Mouse (Mus musculus) megakaryocyte-erythroid progenitor cell, adult 5-6 weeks (primary cell): Measurements from ENCODE around the gene Tob2. TPM values are rescaled to one million over a fixed set of nuclear protein-coding genes. Genes with fewer than 3 reads are reported as not detected.

Source experiments
- ATAC-seq: replicated peaks from 2 replicates; pipeline ENCODE4 v1.8.0; 2016; ENCODE audit warnings: mild to moderate bottlenecking, inconsistent platforms; ENCODE audit not compliant: severe bottlenecking, poor library complexity, low FRiP score, low TSS enrichment
- total RNA-seq, 2 experiments: library from RNA; stranded (forward) in 1 of 2; stranded (reverse) in 1 of 2; fragments of 200-1000, 215-1000 nt in 1 of 2; fragments of >200 nt in 1 of 2; fragmentation: Nextera tagmentation in 1 of 2; gene quantifications; 2 replicates each; pipeline ENCODE4 v1.2.3; 2014 to 2017

Gene Tob2
- total RNA-seq, 2 experiments from 2014 or later = 20.4 to 22.4 TPM

GRCm38 (mm10) chr15:81845033-81845625, 13.5 kb downstream of the Tob2 start:
- no peak for ATAC-seq

- ATAC-seq = no peak
Measured at GRCm38 (mm10) chr15:81842275-81842674, 16.3 kb downstream of the Tob2 start.

- ATAC-seq = 0 out of 2 replicates have a peak, but pooled peaks have one; percentile 3
Measured at GRCm38 (mm10) chr15:81840306-81840705, 18.3 kb downstream of the Tob2 start.

GRCm38 (mm10) chr15:81839634-81840033, 19.0 kb downstream of the Tob2 start:
- ATAC-seq = peak; percentile 76

GRCm38 (mm10) chr15:81838554-81839235, 19.9 kb downstream of the Tob2 start:
- ATAC-seq = no peak

- no peak for ATAC-seq
Measured at GRCm38 (mm10) chr15:81836966-81837920, 21.4 kb downstream of the Tob2 start.

- no peak for ATAC-seq
Measured at GRCm38 (mm10) chr15:81836124-81836821, 22.3 kb downstream of the Tob2 start.

- ATAC-seq = no peak
Measured at GRCm38 (mm10) chr15:81835007-81835880, 23.4 kb downstream of the Tob2 start.

- no peak for ATAC-seq
Measured at GRCm38 (mm10) chr15:81834171-81834841, 24.3 kb downstream of the Tob2 start.

GRCm38 (mm10) chr15:81833481-81833880, 25.1 kb downstream of the Tob2 start:
- no peak for ATAC-seq

GRCm38 (mm10) chr15:81832219-81832618, 26.4 kb downstream of the Tob2 start:
- no peak for ATAC-seq

- ATAC-seq = peak; percentile 93
Measured at GRCm38 (mm10) chr15:81831136-81831825, 27.3 kb downstream of the Tob2 start.

GRCm38 (mm10) chr15:81830530-81830929, 28.1 kb downstream of the Tob2 start:
- ATAC-seq = no peak

GRCm38 (mm10) chr15:81829208-81829580, 29.4 kb downstream of the Tob2 start:
- no peak for ATAC-seq

- ATAC-seq = no peak
Measured at GRCm38 (mm10) chr15:81828426-81829207, 30.0 kb downstream of the Tob2 start.

- ATAC-seq = no peak
Measured at GRCm38 (mm10) chr15:81824832-81825231, 33.8 kb downstream of the Tob2 start.

GRCm38 (mm10) chr15:81822631-81823030, 36.0 kb downstream of the Tob2 start:
- no peak for ATAC-seq
